Mouse (Mus musculus) hindbrain, embryonic 13.5 days (tissue): ENCODE measurements at regions not wholly inside any gene's neighbourhood (a gene's known extent, or its start where the extent isn't known, plus 50 kb on each side); places are given as distances from the start of the nearest gene placed in this dataset.

ENCODE experiments used
- ATAC-seq: fragments of 200-750 bp; cut with Nextera tagmentation; 2 replicates; pipeline ENCODE4 v1.8.0; 2017; ENCODE audit warnings: moderate TSS enrichment; ENCODE audit not compliant: low FRiP score
- H3K27ac ChIP-seq: fragments of 300-500 bp; sonication (generic); 2 replicates; pipeline ENCODE4 v1.5.1; 2015; ENCODE audit warnings: inconsistent platforms, mild to moderate bottlenecking, moderate library complexity
- H3K27me3 ChIP-seq: fragments of 300-500 bp; sonication (generic); 2 replicates; pipeline ENCODE4 v1.6.1; 2015; ENCODE audit warnings: mild to moderate bottlenecking, inconsistent platforms
- H3K36me3 ChIP-seq: fragments of 300-500 bp; sonication (generic); 2 replicates; pipeline ENCODE4 v1.6.1; 2015; ENCODE audit warnings: mild to moderate bottlenecking, inconsistent platforms
- H3K4me1 ChIP-seq: fragments of 300-500 bp; sonication (generic); replicated peaks from 2 replicates; pipeline ENCODE4 v1.6.1; 2015; ENCODE audit warnings: inconsistent platforms
- H3K4me2 ChIP-seq: fragments of 300-500 bp; sonication (generic); 2 replicates; pipeline ENCODE4 v1.6.1; 2015; ENCODE audit warnings: inconsistent platforms, mild to moderate bottlenecking, moderate library complexity
- H3K4me3 ChIP-seq: fragments of 300-500 bp; sonication (generic); 2 replicates; pipeline ENCODE4 v1.5.1; 2015; ENCODE audit warnings: mild to moderate bottlenecking, inconsistent platforms
- H3K9ac ChIP-seq: fragments of 300-500 bp; sonication (generic); 2 replicates; pipeline ENCODE4 v1.6.1; 2015; ENCODE audit warnings: mild to moderate bottlenecking, inconsistent platforms
- H3K9me3 ChIP-seq: fragments of 300-500 bp; sonication (generic); 2 replicates; pipeline ENCODE4 v1.6.1; 2016; ENCODE audit warnings: inconsistent platforms
- WGBS: fragments of 180-500 bp; shearing (Covaris S2); methylation state at CpG from one replicate; pipeline ENCODE4 v1.1.7; 2015; 5-methylcytosine and 5-hydroxymethylcytosine counted together

- no peak for ATAC-seq
- no peak overlapping the region for H3K4me3 ChIP-seq
- H3K4me2 ChIP-seq = no peak overlapping the region
- WGBS = 94% methylated on average over 4 of the region's 4 CpGs
- no peaks in the 10 kb centered on the region for H3K36me3 ChIP-seq
- no peak overlapping the region for H3K27ac ChIP-seq
- no peaks in the 10 kb centered on the region for H3K4me1 ChIP-seq
- H3K9me3 ChIP-seq = no peaks in the 10 kb centered on the region
- H3K9ac ChIP-seq = no peak overlapping the region
- H3K27me3 ChIP-seq = no peaks in the 10 kb centered on the region
Measured at GRCm38 (mm10) chr8:116275014-116275413, 229.8 kb upstream of the Dynlrb2 start.

- H3K4me3 ChIP-seq = no peak overlapping the region
- no peaks in the 10 kb centered on the region for H3K36me3 ChIP-seq
- no peaks in the 10 kb centered on the region for H3K9me3 ChIP-seq
- H3K4me2 ChIP-seq = no peak overlapping the region
- ATAC-seq = no peak
- 90% methylated on average over 6 of the region's 6 CpGs for WGBS
- H3K4me1 ChIP-seq = 0 out of 2 replicates have a peak, but pooled peaks cover 7% of the 10 kb centered on the region
- no peak overlapping the region for H3K27ac ChIP-seq
- H3K9ac ChIP-seq = no peak overlapping the region
- H3K27me3 ChIP-seq = no peaks in the 10 kb centered on the region
Measured at GRCm38 (mm10) chr8:116271238-116271637, 233.5 kb upstream of the Dynlrb2 start.

- 0 out of 2 replicates have a peak, but pooled peaks cover 7% of the 10 kb centered on the region for H3K4me1 ChIP-seq
- ATAC-seq = no peak
- no peak overlapping the region for H3K4me2 ChIP-seq
- H3K4me3 ChIP-seq = no peak overlapping the region
- H3K27ac ChIP-seq = no peak overlapping the region
- H3K9me3 ChIP-seq = no peaks in the 10 kb centered on the region
- H3K36me3 ChIP-seq = no peaks in the 10 kb centered on the region
- no peaks in the 10 kb centered on the region for H3K27me3 ChIP-seq
- H3K9ac ChIP-seq = no peak overlapping the region
Measured at GRCm38 (mm10) chr8:116269393-116269792, 235.4 kb upstream of the Dynlrb2 start.

- no peak for ATAC-seq
- Histone ChIP-seq H3K4me3 (no peak overlapping the region), H3K9ac (no peak overlapping the region), H3K27ac (no peak overlapping the region), H3K27me3 (no peaks in the 10 kb centered on the region), H3K4me2 (no peak overlapping the region), H3K9me3 (no peaks in the 10 kb centered on the region), H3K4me1 (0 out of 2 replicates have a peak, but pooled peaks cover 7% of the 10 kb centered on the region), H3K36me3 (no peaks in the 10 kb centered on the region)
- WGBS = 84% methylated on average over 2 of the region's 2 CpGs
Measured at GRCm38 (mm10) chr8:116268685-116269084, 236.1 kb upstream of the Dynlrb2 start.

GRCm38 (mm10) chr8:116268161-116268560, 236.6 kb upstream of the Dynlrb2 start:
- Histone ChIP-seq H3K27me3 (no peaks in the 10 kb centered on the region), H3K27ac (no peak overlapping the region), H3K9ac (no peak overlapping the region), H3K4me2 (no peak overlapping the region), H3K4me3 (no peak overlapping the region), H3K9me3 (no peaks in the 10 kb centered on the region), H3K4me1 (0 out of 2 replicates have a peak, but pooled peaks cover 7% of the 10 kb centered on the region), H3K36me3 (no peaks in the 10 kb centered on the region)
- 72% methylated on average over 9 of the region's 9 CpGs for WGBS
- no peak for ATAC-seq

- H3K27me3 ChIP-seq = no peaks in the 10 kb centered on the region
- no peak overlapping the region for H3K4me2 ChIP-seq
- no peak for ATAC-seq
- 75% methylated on average over 4 of the region's 4 CpGs for WGBS
- H3K4me1 ChIP-seq = 0 out of 2 replicates have a peak, but pooled peaks cover 7% of the 10 kb centered on the region
- no peaks in the 10 kb centered on the region for H3K9me3 ChIP-seq
- H3K36me3 ChIP-seq = no peaks in the 10 kb centered on the region
- no peak overlapping the region for H3K27ac ChIP-seq
- no peak overlapping the region for H3K4me3 ChIP-seq
- no peak overlapping the region for H3K9ac ChIP-seq
Measured at GRCm38 (mm10) chr8:116267021-116267420, 237.8 kb upstream of the Dynlrb2 start.

GRCm38 (mm10) chr8:116265591-116265990, 239.2 kb upstream of the Dynlrb2 start:
- Histone ChIP-seq H3K9ac (no peak overlapping the region), H3K4me1 (peaks cover 10% of the 10 kb centered on the region; the same call in 1 of the 2 replicates), H3K9me3 (no peaks in the 10 kb centered on the region), H3K27me3 (no peaks in the 10 kb centered on the region), H3K36me3 (no peaks in the 10 kb centered on the region), H3K4me2 (no peak overlapping the region), H3K4me3 (no peak overlapping the region), H3K27ac (no peak overlapping the region)
- WGBS = 93% methylated on average over 3 of the region's 3 CpGs
- no peak for ATAC-seq

- H3K4me1 ChIP-seq = peaks cover 10% of the 10 kb centered on the region; the same call in 1 of the 2 replicates
- ATAC-seq = no peak
- no peak overlapping the region for H3K27ac ChIP-seq
- H3K27me3 ChIP-seq = no peaks in the 10 kb centered on the region
- no peak overlapping the region for H3K9ac ChIP-seq
- H3K9me3 ChIP-seq = no peaks in the 10 kb centered on the region
- no peak overlapping the region for H3K4me2 ChIP-seq
- H3K36me3 ChIP-seq = no peaks in the 10 kb centered on the region
- no peak overlapping the region for H3K4me3 ChIP-seq
- WGBS = 93% methylated on average over 3 of the region's 3 CpGs
Measured at GRCm38 (mm10) chr8:116264078-116264477, 240.7 kb upstream of the Dynlrb2 start.

- Histone ChIP-seq H3K4me1 (peaks cover 3% of the 10 kb centered on the region; the same call in 1 of the 2 replicates), H3K4me3 (no peak overlapping the region), H3K36me3 (no peaks in the 10 kb centered on the region), H3K27ac (no peak overlapping the region), H3K9ac (no peak overlapping the region), H3K4me2 (no peak overlapping the region), H3K9me3 (no peaks in the 10 kb centered on the region), H3K27me3 (no peaks in the 10 kb centered on the region)
- no peak for ATAC-seq
- 45% methylated on average over 2 of the region's 2 CpGs for WGBS
Measured at GRCm38 (mm10) chr8:116261286-116261685, 243.5 kb upstream of the Dynlrb2 start.

GRCm38 (mm10) chr8:116255398-116255797, 249.4 kb upstream of the Dynlrb2 start:
- Histone ChIP-seq H3K27ac (no peak overlapping the region), H3K27me3 (no peaks in the 10 kb centered on the region)
- 85% methylated on average over 5 of the region's 5 CpGs for WGBS

GRCm38 (mm10) chr8:116252455-116253216, 252.1 kb upstream of the Dynlrb2 start:
- H3K27me3 ChIP-seq = no peaks in the 10 kb centered on the region
- H3K4me2 ChIP-seq = no peak overlapping the region
- no peaks in the 10 kb centered on the region for H3K9me3 ChIP-seq
- H3K4me3 ChIP-seq = no peak overlapping the region
- H3K36me3 ChIP-seq = no peaks in the 10 kb centered on the region
- no peak overlapping the region for H3K9ac ChIP-seq
- H3K4me1 ChIP-seq = no peaks in the 10 kb centered on the region
- ATAC-seq = no peak
- WGBS = 67% methylated on average over 7 of the region's 7 CpGs
- H3K27ac ChIP-seq = no peak overlapping the region

More at GRCm38 (mm10) chr8:116255398-116255797, 249.4 kb upstream of the Dynlrb2 start:
- Histone ChIP-seq H3K36me3 (no peaks in the 10 kb centered on the region), H3K9ac (no peak overlapping the region), H3K4me2 (no peak overlapping the region), H3K4me3 (no peak overlapping the region), H3K4me1 (no peaks in the 10 kb centered on the region), H3K9me3 (no peaks in the 10 kb centered on the region)
- ATAC-seq = no peak

- Histone ChIP-seq H3K9ac (no peak overlapping the region), H3K9me3 (no peaks in the 10 kb centered on the region), H3K27ac (no peak overlapping the region), H3K36me3 (no peaks in the 10 kb centered on the region), H3K4me3 (no peak overlapping the region), H3K4me1 (peaks cover 10% of the 10 kb centered on the region), H3K27me3 (no peaks in the 10 kb centered on the region), H3K4me2 (no peak overlapping the region)
- WGBS = 94% methylated on average over 1 of the region's 1 CpGs
- no peak for ATAC-seq
Measured at GRCm38 (mm10) chr8:116248398-116248797, 256.4 kb upstream of the Dynlrb2 start.

GRCm38 (mm10) chr8:116243493-116243892, 261.3 kb upstream of the Dynlrb2 start:
- ATAC-seq = no peak
- peak overlapping the region; percentile 12; the same call in 1 of the 2 replicates for H3K27ac ChIP-seq

More at GRCm38 (mm10) chr8:116243493-116243892, 261.3 kb upstream of the Dynlrb2 start:
- H3K27me3 ChIP-seq = 0 out of 2 replicates have a peak, but pooled peaks cover 2% of the 10 kb centered on the region
- no peaks in the 10 kb centered on the region for H3K9me3 ChIP-seq
- WGBS = 48% methylated on average over 8 of the region's 8 CpGs
- peak overlapping the region; percentile 8; the same call in 1 of the 2 replicates for H3K4me2 ChIP-seq
- H3K9ac ChIP-seq = no peak overlapping the region
- H3K4me1 ChIP-seq = peaks cover 28% of the 10 kb centered on the region
- no peak overlapping the region for H3K4me3 ChIP-seq
- no peaks in the 10 kb centered on the region for H3K36me3 ChIP-seq
